In the genomic region with DNA sequence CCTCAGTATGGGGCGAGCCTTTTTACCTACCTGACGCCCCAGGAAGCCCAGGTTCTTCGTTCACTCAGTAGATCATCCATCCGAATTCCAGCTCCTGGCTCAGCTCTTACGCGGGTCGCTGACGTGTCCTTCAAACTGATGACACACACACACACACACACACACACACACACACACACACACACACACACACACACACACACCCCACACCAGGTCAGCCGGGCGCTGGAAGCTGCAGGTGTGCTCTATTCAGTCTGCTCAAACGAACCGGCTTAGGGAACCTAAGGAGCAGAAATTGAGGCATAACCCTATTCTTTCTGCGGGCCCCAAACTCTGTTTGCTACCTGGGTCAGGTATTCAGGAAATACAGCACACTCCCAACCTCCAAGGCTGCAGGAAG, we compare ENCODE assay signal across 8 mouse cellular contexts. TPM values are rescaled to one million over a fixed set of nuclear protein-coding genes. Genes with fewer than 3 reads are reported as not detected.
DNase-seq lines count a peak whose midpoint lies in the region; ATAC-seq and TF ChIP-seq lines count a peak whose summit lies in the region.

No protein-coding gene starts in this region.

- H3K4me1 ChIP-seq in heart, postnatal 0 days (ENCODE audit: control insufficient read depth, insufficient read depth), result peaks cover 13% of the 10 kb centered on the region; the same call in 1 of the 2 replicates
- peaks cover 7% of the 10 kb centered on the region for H3K4me1 ChIP-seq in bone marrow macrophage, adult 2 months (ENCODE audit: control insufficient read depth, insufficient read depth, low read length)
- peaks cover 28% of the 10 kb centered on the region for H3K4me1 ChIP-seq in hindbrain, embryonic 13.5 days (replicated peaks)
- H3K4me1 ChIP-seq in midbrain, embryonic 13.5 days (replicated peaks), result peaks cover 26% of the 10 kb centered on the region

- H3K4me3 ChIP-seq in heart, postnatal 0 days (ENCODE audit: low read depth, low read length), result peak overlapping the region; percentile 75
- peak overlapping the region; percentile 72 for H3K4me3 ChIP-seq in bone marrow macrophage, adult 2 months (ENCODE audit: insufficient read depth, low read length)
- peak overlapping the region; percentile 84 for H3K4me3 ChIP-seq in hindbrain, embryonic 13.5 days
- H3K4me3 ChIP-seq in midbrain, embryonic 13.5 days (replicated peaks), result peak overlapping the region; percentile 82

- no peak for TF ChIP-seq POLR2A in bone marrow macrophage, adult 2 months (IDR thresholded peaks at IDR 0.05; ENCODE audit: borderline replicate concordance, low read depth, low read length)

- DNase-seq in heart, postnatal 0 days (ENCODE audit: low spot score), result no peak
- DNase-seq in heart, adult 8-10 months (ENCODE audit: low spot score), result no peak
- no peak for DNase-seq in ovary, postnatal 14 days (ENCODE audit: low spot score)
- DNase-seq in urinary bladder, postnatal 14 days (ENCODE audit: low spot score), result no peak
- DNase-seq in right cerebral cortex, postnatal 4 days, result no peak

- H3K27me3 ChIP-seq in heart, postnatal 0 days (ENCODE audit: control insufficient read depth, insufficient read depth, low read length), result no peaks in the 10 kb centered on the region
- H3K27me3 ChIP-seq in hindbrain, embryonic 13.5 days, result 0 out of 2 replicates have a peak, but pooled peaks cover 11% of the 10 kb centered on the region
- H3K27me3 ChIP-seq in midbrain, embryonic 13.5 days, result 0 out of 2 replicates have a peak, but pooled peaks cover 10% of the 10 kb centered on the region

- H3K9ac ChIP-seq in heart, postnatal 0 days (replicated peaks; ENCODE audit: low read depth, low read length), result no peak overlapping the region
- peak overlapping the region; percentile 90 for H3K9ac ChIP-seq in hindbrain, embryonic 13.5 days
- peak overlapping the region; percentile 91; the same call in 1 of the 2 replicates for H3K9ac ChIP-seq in midbrain, embryonic 13.5 days (replicated peaks)

- H3K36me3 ChIP-seq in heart, postnatal 0 days (replicated peaks; ENCODE audit: control insufficient read depth, insufficient read depth, low read length), result no peaks in the 10 kb centered on the region
- no peaks in the 10 kb centered on the region for H3K36me3 ChIP-seq in hindbrain, embryonic 13.5 days
- no peaks in the 10 kb centered on the region for H3K36me3 ChIP-seq in midbrain, embryonic 13.5 days

- no peaks in the 10 kb centered on the region for H3K9me3 ChIP-seq in heart, postnatal 0 days (replicated peaks; ENCODE audit: control insufficient read depth, low read length)
- no peaks in the 10 kb centered on the region for H3K9me3 ChIP-seq in hindbrain, embryonic 13.5 days
- H3K9me3 ChIP-seq in midbrain, embryonic 13.5 days, result no peaks in the 10 kb centered on the region

- WGBS in heart, postnatal 0 days, result 3% methylated on average over 13 of the region's 13 CpGs
- 2% methylated on average over 13 of the region's 13 CpGs for WGBS in hindbrain, embryonic 13.5 days
- 2% methylated on average over 13 of the region's 13 CpGs for WGBS in midbrain, embryonic 13.5 days

- ATAC-seq in heart, postnatal 0 days (ENCODE audit: insufficient read depth, low read depth), result no peak
- ATAC-seq in hindbrain, embryonic 13.5 days (ENCODE audit: low FRiP score), result no peak
- ATAC-seq in midbrain, embryonic 13.5 days, result no peak

- no peak overlapping the region for H3K27ac ChIP-seq in heart, postnatal 0 days (ENCODE audit: low read depth)
- no peak overlapping the region for H3K27ac ChIP-seq in bone marrow macrophage, adult 2 months (ENCODE audit: insufficient read depth, low read depth, low read length)
- H3K27ac ChIP-seq in hindbrain, embryonic 13.5 days, result peak overlapping the region; percentile 89
- H3K27ac ChIP-seq in midbrain, embryonic 13.5 days, result no peak overlapping the region

- no peak for TF ChIP-seq CTCF in heart, postnatal 0 days (IDR thresholded peaks at IDR 0.05; ENCODE audit: low read depth)
- no peak for TF ChIP-seq CTCF in bone marrow macrophage, adult 2 months (IDR thresholded peaks at IDR 0.05; ENCODE audit: low read depth, low read length)

- peak overlapping the region; percentile 90 for H3K4me2 ChIP-seq in heart, postnatal 0 days (ENCODE audit: low read depth, low read length)
- H3K4me2 ChIP-seq in hindbrain, embryonic 13.5 days, result peak overlapping the region; percentile 71
- peak overlapping the region; percentile 80 for H3K4me2 ChIP-seq in midbrain, embryonic 13.5 days (replicated peaks)

- TF ChIP-seq EP300 in heart, postnatal 0 days (IDR thresholded peaks at IDR 0.05; ENCODE audit: low read depth), result no peak

RNA-seq across cellular contexts. Expression of gene Efr3b, which starts 0.3 kb away (rescaled TPM):
- total RNA-seq in heart, postnatal 0 days (2014; rRNA removed; ENCODE audit: low replicate concordance), result 6.8 TPM in 2 replicates
- 1.6 TPM in 2 replicates for polyA plus RNA-seq in heart, postnatal 0 days (2015; fragmentation: Nextera tagmentation; extraction: Ambion mirVana)
- total RNA-seq in heart, adult 8-10 months (2022), result 1 to 10 TPM; 5.6 to 8.2 (median 7.0) TPM
- 3.2 and 4.6 TPM in 2 replicates for polyA plus RNA-seq in bone marrow macrophage, adult 2 months (2012; ENCODE audit: insufficient read depth, insufficient read length, missing spikeins)
- polyA plus RNA-seq in hindbrain, embryonic 13.5 days (2015; fragmentation: Nextera tagmentation; extraction: Ambion mirVana), result 36.2 and 38.2 TPM in 2 replicates
- polyA plus RNA-seq in midbrain, embryonic 13.5 days (2015; fragmentation: Nextera tagmentation; extraction: Ambion mirVana), result 37.9 and 41.5 TPM in 2 replicates

RNA-seq across cellular contexts. Expression of gene Dnajc27, which starts 43.3 kb away (rescaled TPM):
- 12.6 and 15.9 TPM in 2 replicates for total RNA-seq in heart, postnatal 0 days (2014; rRNA removed; ENCODE audit: low replicate concordance)
- 3.4 and 3.6 TPM in 2 replicates for polyA plus RNA-seq in heart, postnatal 0 days (2015; fragmentation: Nextera tagmentation; extraction: Ambion mirVana)
- 10 to 100 TPM; 10.0 to 14.9 (median 11.2) TPM for total RNA-seq in heart, adult 8-10 months (2022)
- 3.2 and 3.4 TPM in 2 replicates for polyA plus RNA-seq in bone marrow macrophage, adult 2 months (2012; ENCODE audit: insufficient read depth, insufficient read length, missing spikeins)
- 14.7 and 14.8 TPM in 2 replicates for polyA plus RNA-seq in hindbrain, embryonic 13.5 days (2015; fragmentation: Nextera tagmentation; extraction: Ambion mirVana)
- polyA plus RNA-seq in midbrain, embryonic 13.5 days (2015; fragmentation: Nextera tagmentation; extraction: Ambion mirVana), result 15.0 and 15.4 TPM in 2 replicates
